ENCODE assay signal across 15 mouse cellular contexts in genomic region chr5:134592026-134592581, GRCm38 (mm10). TPM values are rescaled to one million over a fixed set of nuclear protein-coding genes. Genes with fewer than 3 reads are reported as not detected.
DNase-seq lines count a peak whose midpoint lies in the region; ATAC-seq and TF ChIP-seq lines count a peak whose summit lies in the region.
"Had no signal": no experiment of that assay in that cellular context is flagged by ENCODE, and none has a peak within 500 bp of the region (broad histone marks: within the 10 kb centered on the region; RNA-seq: fewer than 3 reads in every experiment).

No protein-coding gene starts in this region.

- H3K9me3 ChIP-seq in kidney, embryonic 14.5 days (ENCODE audit: control insufficient read depth, low read length), result no peaks in the 10 kb centered on the region
- no peaks in the 10 kb centered on the region for H3K9me3 ChIP-seq in midbrain, postnatal 0 days (ENCODE audit: low read length)
- H3K9me3 ChIP-seq: embryonic facial prominence, embryonic 15.5 days; forebrain, embryonic 15.5 days; megakaryocyte, embryonic 14.5 days had no signal

- H3K4me1 ChIP-seq in cerebellum, adult 2 months (ENCODE audit: control insufficient read depth, insufficient read depth, low read length), result peaks cover 4% of the 10 kb centered on the region; the same call in 1 of the 2 replicates
- H3K4me1 ChIP-seq in kidney, adult 2 months (ENCODE audit: control insufficient read depth, insufficient read depth, low read length), result no peaks in the 10 kb centered on the region
- no peaks in the 10 kb centered on the region for H3K4me1 ChIP-seq in kidney, embryonic 14.5 days (ENCODE audit: control insufficient read depth, insufficient read depth, low read length)
- no peaks in the 10 kb centered on the region for H3K4me1 ChIP-seq in midbrain, postnatal 0 days (ENCODE audit: insufficient read depth, low read length)
- H3K4me1 ChIP-seq: embryonic facial prominence, embryonic 15.5 days; forebrain, embryonic 15.5 days had no signal

- no peak overlapping the region for H3K9ac ChIP-seq in kidney, embryonic 14.5 days (ENCODE audit: low read depth, low read length)
- no peak overlapping the region for H3K9ac ChIP-seq in midbrain, postnatal 0 days (replicated peaks; ENCODE audit: low read length, poor library complexity, severe bottlenecking)
- H3K9ac ChIP-seq: embryonic facial prominence, embryonic 15.5 days; forebrain, embryonic 15.5 days; lung, embryonic 14.5 days had no signal

- 30% methylated on average over 11 of the region's 11 CpGs for WGBS in cerebellum, adult 2 months
- WGBS in kidney, adult 2 months, result 74% methylated on average over 11 of the region's 11 CpGs
- 92% methylated on average over 11 of the region's 11 CpGs for WGBS in kidney, embryonic 14.5 days
- WGBS in midbrain, postnatal 0 days, result 92% methylated on average over 11 of the region's 11 CpGs

- no peak overlapping the region for H3K4me3 ChIP-seq in cerebellum, adult 2 months (replicated peaks; ENCODE audit: insufficient read depth, low read depth, low read length)
- no peak overlapping the region for H3K4me3 ChIP-seq in kidney, adult 2 months (ENCODE audit: insufficient read depth, low read depth, low read length)
- H3K4me3 ChIP-seq in kidney, embryonic 14.5 days (ENCODE audit: low read length), result no peak overlapping the region
- no peak overlapping the region for H3K4me3 ChIP-seq in midbrain, postnatal 0 days (ENCODE audit: low read depth, low read length)
- H3K4me3 ChIP-seq: embryonic facial prominence, embryonic 15.5 days; forebrain, embryonic 15.5 days; megakaryocyte, embryonic 14.5 days had no signal

- no peak for TF ChIP-seq CTCF in cerebellum, adult 2 months (IDR thresholded peaks at IDR 0.05; ENCODE audit: borderline replicate concordance, insufficient read depth, low read depth, low read length)
- TF ChIP-seq CTCF in kidney, adult 2 months (conservative IDR thresholded peaks at IDR 0.05; ENCODE audit: insufficient read depth, insufficient read length, low read depth, low read length), result no peak
- no peak for TF ChIP-seq CTCF in midbrain, postnatal 0 days (IDR thresholded peaks at IDR 0.05)

- H3K4me2 ChIP-seq in kidney, embryonic 14.5 days (replicated peaks; ENCODE audit: low read depth, low read length), result no peak overlapping the region
- no peak overlapping the region for H3K4me2 ChIP-seq in midbrain, postnatal 0 days (ENCODE audit: low read depth, low read length, poor library complexity, severe bottlenecking)
- H3K4me2 ChIP-seq: embryonic facial prominence, embryonic 15.5 days; forebrain, embryonic 15.5 days; lung, embryonic 14.5 days had no signal

- H3K27ac ChIP-seq in cerebellum, adult 2 months (ENCODE audit: insufficient read depth, low read length), result no peak overlapping the region
- no peak overlapping the region for H3K27ac ChIP-seq in kidney, adult 2 months (ENCODE audit: insufficient read depth, low read depth, low read length)
- H3K27ac ChIP-seq in kidney, embryonic 14.5 days (ENCODE audit: low read depth, low read length), result no peak overlapping the region
- no peak overlapping the region for H3K27ac ChIP-seq in midbrain, postnatal 0 days (ENCODE audit: low read depth, low read length)
- H3K27ac ChIP-seq: embryonic facial prominence, embryonic 15.5 days; forebrain, embryonic 15.5 days; hindbrain, postnatal 0 days had no signal

- no peak for TF ChIP-seq POLR2A in cerebellum, adult 2 months (IDR thresholded peaks at IDR 0.05; ENCODE audit: borderline replicate concordance, insufficient read depth, low read length)
- no peak for TF ChIP-seq POLR2A in kidney, adult 2 months (IDR thresholded peaks at IDR 0.05; ENCODE audit: low read depth, low read length)

- ATAC-seq in kidney, embryonic 14.5 days (ENCODE audit: low FRiP score, low TSS enrichment), result no peak
- peak; percentile 35 to 52 for ATAC-seq in hematopoietic stem cell, adult 5-6 weeks (replicated peaks in 1 of 2; ENCODE audit: insufficient read depth in 1 of 2, low FRiP score in 2 of 2, low TSS enrichment in 1 of 2, low read depth in 1 of 2, poor library complexity in 2 of 2, severe bottlenecking in 2 of 2)
- no peak for ATAC-seq in midbrain, postnatal 0 days (ENCODE audit: low FRiP score)
- ATAC-seq: forebrain, embryonic 15.5 days; hindbrain, postnatal 0 days had no signal

- H3K27me3 ChIP-seq in cerebellum, adult 2 months (ENCODE audit: control insufficient read depth, insufficient read depth, low read length), result no peaks in the 10 kb centered on the region
- H3K27me3 ChIP-seq in kidney, adult 2 months (replicated peaks; ENCODE audit: control insufficient read depth, insufficient read depth, low read length), result no peaks in the 10 kb centered on the region
- no peaks in the 10 kb centered on the region for H3K27me3 ChIP-seq in kidney, embryonic 14.5 days (ENCODE audit: control insufficient read depth, insufficient read depth, low read length)
- no peaks in the 10 kb centered on the region for H3K27me3 ChIP-seq in midbrain, postnatal 0 days (ENCODE audit: insufficient read depth, low read length)
- H3K27me3 ChIP-seq: embryonic facial prominence, embryonic 15.5 days; forebrain, embryonic 15.5 days; megakaryocyte, embryonic 14.5 days had no signal

- DNase-seq in cerebellum, adult 2 months, result peak; percentile 38 to 54
- DNase-seq in cerebellum, postnatal 4 days (ENCODE audit: low spot score in 2 of 2), result no peak
- peak; percentile 70 for DNase-seq in kidney, adult 2 months
- peak; percentile 74 to 76 for DNase-seq in cerebellum, postnatal 14 days
- DNase-seq in midbrain, postnatal 0 days (ENCODE audit: low spot score), result no peak
- no peak for DNase-seq in layer of hippocampus, postnatal 25 days (ENCODE audit: extremely low spot score in 1 of 2, low spot score in 1 of 2)
- DNase-seq: adrenal gland, postnatal 25 days; gastrocnemius, postnatal 36 days; lung, embryonic 14.5 days had no signal

- H3K36me3 ChIP-seq in kidney, adult 2 months (ENCODE audit: control insufficient read depth, insufficient read depth, low read length), result no peaks in the 10 kb centered on the region
- H3K36me3 ChIP-seq in kidney, embryonic 14.5 days (ENCODE audit: control insufficient read depth, insufficient read depth, low read length), result peaks cover 66% of the 10 kb centered on the region
- H3K36me3 ChIP-seq in midbrain, postnatal 0 days (ENCODE audit: insufficient read depth, low read length), result peaks cover 50% of the 10 kb centered on the region

RNA-seq across cellular contexts. Expression of gene Rfc2, which starts 10.9 kb away (rescaled TPM):
- 113 and 116 TPM in 2 replicates for polyA plus RNA-seq in cerebellum, adult 2 months (2012; rRNA removed)
- 65.5 and 76.4 TPM in 2 replicates for polyA plus RNA-seq in kidney, adult 2 months (2012; rRNA removed)
- 309 and 333 TPM in 2 replicates for polyA plus RNA-seq in kidney, embryonic 14.5 days (2014; fragmentation: Nextera tagmentation; extraction: Ambion mirVana)
- 131 and 189 TPM in 2 replicates for total RNA-seq in hematopoietic stem cell, adult 5-6 weeks (2017)
- total RNA-seq in midbrain, postnatal 0 days (2014; rRNA removed), result 58.1 and 87.6 TPM in 2 replicates
- polyA plus RNA-seq in midbrain, postnatal 0 days (2015; fragmentation: Nextera tagmentation; extraction: Ambion mirVana), result 155 and 157 TPM in 2 replicates
- 10 to 100 TPM; 57.0 to 57.5 TPM for total RNA-seq in layer of hippocampus, postnatal 25 days (2021)

RNA-seq across cellular contexts. Expression of gene Lat2, which starts 22.7 kb away (rescaled TPM):
- polyA plus RNA-seq in cerebellum, adult 2 months (2012; rRNA removed), result 2.1 and 3.0 TPM in 2 replicates
- polyA plus RNA-seq in kidney, adult 2 months (2012; rRNA removed), result 1.8 and 3.3 TPM in 2 replicates
- 1.8 and 2.2 TPM in 2 replicates for polyA plus RNA-seq in kidney, embryonic 14.5 days (2014; fragmentation: Nextera tagmentation; extraction: Ambion mirVana)
- total RNA-seq in hematopoietic stem cell, adult 5-6 weeks (2017), result 61.8 and 106 TPM in 2 replicates
- 0.44 and 2.8 TPM in 2 replicates for total RNA-seq in midbrain, postnatal 0 days (2014; rRNA removed)
- 1.6 and 2.2 TPM in 2 replicates for polyA plus RNA-seq in midbrain, postnatal 0 days (2015; fragmentation: Nextera tagmentation; extraction: Ambion mirVana)
- 1 to 10 TPM; 2.5 to 2.6 TPM for total RNA-seq in layer of hippocampus, postnatal 25 days (2021)

RNA-seq across cellular contexts. Expression of gene Syna, which starts 32.1 kb away (rescaled TPM):
- polyA plus RNA-seq in cerebellum, adult 2 months (2012; rRNA removed), result 0.05 TPM in 1 of 2 replicates, not detected in the other
- 0.34 and 0.48 TPM in 2 replicates for polyA plus RNA-seq in kidney, adult 2 months (2012; rRNA removed)
- 0.14 TPM in 1 of 2 replicates, not detected in the other for polyA plus RNA-seq in kidney, embryonic 14.5 days (2014; fragmentation: Nextera tagmentation; extraction: Ambion mirVana)
- total RNA-seq in hematopoietic stem cell, adult 5-6 weeks (2017), result not detected in 2 replicates
- total RNA-seq in midbrain, postnatal 0 days (2014; rRNA removed), result not detected in 2 replicates
- polyA plus RNA-seq in midbrain, postnatal 0 days (2015; fragmentation: Nextera tagmentation; extraction: Ambion mirVana), result 0.93 and 1.1 TPM in 2 replicates
- total RNA-seq in layer of hippocampus, postnatal 25 days (2021), result 1 to 10 TPM; 5.1 to 6.7 TPM
- total RNA-seq: adrenal gland, postnatal 25 days; gastrocnemius, postnatal 36 days; hindbrain, postnatal 0 days had no signal
- polyA plus RNA-seq: lung, embryonic 14.5 days had no signal

RNA-seq across cellular contexts. Expression of gene Clip2, which starts 39.9 kb away (rescaled TPM):
- polyA plus RNA-seq in cerebellum, adult 2 months (2012; rRNA removed), result 54.2 and 59.1 TPM in 2 replicates
- 22.4 and 25.2 TPM in 2 replicates for polyA plus RNA-seq in kidney, adult 2 months (2012; rRNA removed)
- polyA plus RNA-seq in kidney, embryonic 14.5 days (2014; fragmentation: Nextera tagmentation; extraction: Ambion mirVana), result 3.7 and 4.4 TPM in 2 replicates
- total RNA-seq in hematopoietic stem cell, adult 5-6 weeks (2017), result 18.7 and 19.4 TPM in 2 replicates
- total RNA-seq in midbrain, postnatal 0 days (2014; rRNA removed), result 148 and 153 TPM in 2 replicates
- 13.1 TPM in 2 replicates for polyA plus RNA-seq in midbrain, postnatal 0 days (2015; fragmentation: Nextera tagmentation; extraction: Ambion mirVana)
- total RNA-seq in layer of hippocampus, postnatal 25 days (2021), result 100 to 1,000 TPM in 1 of 2 experiments, 10 to 100 TPM in 1; 99.8 to 101 TPM

RNA-seq across cellular contexts. Expression of gene Eif4h, which starts 47.2 kb away (rescaled TPM):
- 371 and 379 TPM in 2 replicates for polyA plus RNA-seq in cerebellum, adult 2 months (2012; rRNA removed)
- 192 and 218 TPM in 2 replicates for polyA plus RNA-seq in kidney, adult 2 months (2012; rRNA removed)
- polyA plus RNA-seq in kidney, embryonic 14.5 days (2014; fragmentation: Nextera tagmentation; extraction: Ambion mirVana), result 463 and 491 TPM in 2 replicates
- total RNA-seq in hematopoietic stem cell, adult 5-6 weeks (2017), result 180 and 255 TPM in 2 replicates
- total RNA-seq in midbrain, postnatal 0 days (2014; rRNA removed), result 424 and 435 TPM in 2 replicates
- polyA plus RNA-seq in midbrain, postnatal 0 days (2015; fragmentation: Nextera tagmentation; extraction: Ambion mirVana), result 302 and 311 TPM in 2 replicates
- 100 to 1,000 TPM; 322 to 331 TPM for total RNA-seq in layer of hippocampus, postnatal 25 days (2021)

Comparison
In these comparisons a context has a peak if more than half of its experiments do, and no peak if none do; other contexts are left out.
1. DNase-seq: peak in cerebellum, adult 2 months (2 of 2), kidney, adult 2 months (single experiment) and cerebellum, postnatal 14 days (2 of 2); none in cerebellum, postnatal 4 days (0 of 2), midbrain, postnatal 0 days (single experiment) and layer of hippocampus, postnatal 25 days (0 of 2).
2. ATAC-seq: peak in hematopoietic stem cell, adult 5-6 weeks (2 of 2); none in kidney, embryonic 14.5 days (single experiment) and midbrain, postnatal 0 days (single experiment).